Mouse (Mus musculus) intestine, embryonic 14.5 days (tissue): ENCODE measurements around the gene Nfkbiz. TPM values are rescaled to one million over a fixed set of nuclear protein-coding genes. Genes with fewer than 3 reads are reported as not detected.

Experiments used
- ATAC-seq: fragments of 200-750 bp; cut with Nextera tagmentation; replicated peaks from 2 replicates; pipeline ENCODE4 v1.8.0; 2017; ENCODE audit warnings: low read depth, moderate number of reproducible peaks, moderate TSS enrichment, moderate library complexity; ENCODE audit not compliant: low FRiP score, low TSS enrichment
- DNase-seq: peaks from one replicate; pipeline ENCODE4 v3.0.0-alpha.2; 2018; ENCODE audit warnings: low spot score
- H3K27ac ChIP-seq: fragments of 300-500 bp; sonication (generic); 2 replicates; pipeline ENCODE4 v1.5.1; 2014; ENCODE audit warnings: low read depth, mild to moderate bottlenecking, control low read depth
- H3K27me3 ChIP-seq: fragments of 300-500 bp; sonication (generic); replicated peaks from 2 replicates; pipeline ENCODE4 v1.6.1; 2014; ENCODE audit warnings: low read length, control low read depth; ENCODE audit not compliant: control insufficient read depth, insufficient read depth
- H3K36me3 ChIP-seq: fragments of 300-500 bp; sonication (generic); 2 replicates; pipeline ENCODE4 v1.6.1; 2014; ENCODE audit warnings: low read length, control low read depth; ENCODE audit not compliant: control insufficient read depth, insufficient read depth
- H3K4me1 ChIP-seq: fragments of 300-500 bp; sonication (generic); replicated peaks from 2 replicates; pipeline ENCODE4 v1.6.1; 2014; ENCODE audit warnings: low read length, control low read depth, mixed read lengths; ENCODE audit not compliant: control insufficient read depth, insufficient read depth
- H3K4me2 ChIP-seq: fragments of 300-500 bp; sonication (generic); 2 replicates; pipeline ENCODE4 v1.6.1; 2014; ENCODE audit warnings: low read length
- H3K4me3 ChIP-seq: fragments of 300-500 bp; sonication (generic); 2 replicates; pipeline ENCODE4 v1.5.1; 2014; ENCODE audit warnings: low read depth, low read length, control low read depth, mixed read lengths
- H3K9ac ChIP-seq: fragments of 300-500 bp; sonication (generic); 2 replicates; pipeline ENCODE4 v1.6.1; 2014; ENCODE audit warnings: mild to moderate bottlenecking, low read length
- H3K9me3 ChIP-seq: fragments of 300-500 bp; sonication (generic); 2 replicates; pipeline ENCODE4 v1.6.1; 2016; ENCODE audit warnings: low read length, control low read depth; ENCODE audit not compliant: control insufficient read depth
- WGBS: fragments of 180-500 bp; shearing (Covaris S2); extraction: QIAGEN DNeasy Blood & Tissue Kit; methylation state at CpG from one replicate; pipeline ENCODE4 v1.1.7; 2014; 5-methylcytosine and 5-hydroxymethylcytosine counted together
- polyA plus RNA-seq: library from polyadenylated mRNA; unstranded; fragments of >200 nt; fragmentation: Nextera tagmentation; extraction: Ambion mirVana; gene quantifications from 2 replicates; pipeline ENCODE4 v1.2.1, GENCODE M21; 2014

Gene Nfkbiz
- polyA plus RNA-seq, 1 experiment from 2014 or later = 10.8 TPM

GRCm38 (mm10) chr16:55782911-55783310, 55.8 kb downstream of the Nfkbiz start:
- Histone ChIP-seq H3K27ac (no peak overlapping the region), H3K4me1 (0 out of 2 replicates have a peak, but pooled peaks cover 5% of the 10 kb centered on the region), H3K36me3 (no peaks in the 10 kb centered on the region), H3K4me2 (no peak overlapping the region), H3K27me3 (no peaks in the 10 kb centered on the region), H3K9me3 (no peaks in the 10 kb centered on the region), H3K4me3 (no peak overlapping the region), H3K9ac (no peak overlapping the region)
- 86% methylated on average over 2 of the region's 2 CpGs for WGBS
- ATAC-seq = no peak
- DNase-seq = no peak

- 71% methylated on average over 5 of the region's 5 CpGs for WGBS
- no peak for DNase-seq
- H3K9me3 ChIP-seq = no peaks in the 10 kb centered on the region
- no peak overlapping the region for H3K4me2 ChIP-seq
- 0 out of 2 replicates have a peak, but pooled peaks cover 5% of the 10 kb centered on the region for H3K4me1 ChIP-seq
- H3K27me3 ChIP-seq = no peaks in the 10 kb centered on the region
- no peak overlapping the region for H3K9ac ChIP-seq
- no peak overlapping the region for H3K4me3 ChIP-seq
- H3K36me3 ChIP-seq = no peaks in the 10 kb centered on the region
- ATAC-seq = no peak
- H3K27ac ChIP-seq = no peak overlapping the region; the same call in 1 of the 2 replicates
These were observed 56.9 kb downstream of the Nfkbiz start for GRCm38 (mm10) chr16:55781809-55782208.

- 31% methylated on average over 5 of the region's 5 CpGs for WGBS
- no peaks in the 10 kb centered on the region for H3K9me3 ChIP-seq
- no peaks in the 10 kb centered on the region for H3K36me3 ChIP-seq
- H3K4me2 ChIP-seq = no peak overlapping the region
- DNase-seq (no peak), ATAC-seq (no peak)
- H3K27me3 ChIP-seq = no peaks in the 10 kb centered on the region
- 0 out of 2 replicates have a peak, but pooled peaks cover 5% of the 10 kb centered on the region for H3K4me1 ChIP-seq
- no peak overlapping the region; the same call in 1 of the 2 replicates for H3K27ac ChIP-seq
- H3K4me3 ChIP-seq = no peak overlapping the region
- H3K9ac ChIP-seq = no peak overlapping the region
These were observed 57.6 kb downstream of the Nfkbiz start for GRCm38 (mm10) chr16:55780958-55781558.

- Histone ChIP-seq H3K27me3 (no peaks in the 10 kb centered on the region), H3K36me3 (no peaks in the 10 kb centered on the region), H3K4me1 (0 out of 2 replicates have a peak, but pooled peaks cover 2% of the 10 kb centered on the region), H3K4me2 (no peak overlapping the region), H3K9ac (no peak overlapping the region), H3K4me3 (no peak overlapping the region), H3K27ac (no peak overlapping the region), H3K9me3 (no peaks in the 10 kb centered on the region)
- no peak for DNase-seq
- WGBS = 75% methylated on average over 11 of the region's 11 CpGs
- no peak for ATAC-seq
These were observed 62.4 kb downstream of the Nfkbiz start for GRCm38 (mm10) chr16:55776329-55776728.

- H3K27ac ChIP-seq = no peak overlapping the region
- H3K36me3 ChIP-seq = no peaks in the 10 kb centered on the region
- no peak overlapping the region for H3K4me3 ChIP-seq
- ATAC-seq = no peak
- H3K4me1 ChIP-seq = no peaks in the 10 kb centered on the region
- no peak overlapping the region for H3K4me2 ChIP-seq
- 66% methylated on average over 3 of the region's 3 CpGs for WGBS
- no peaks in the 10 kb centered on the region for H3K27me3 ChIP-seq
- H3K9ac ChIP-seq = no peak overlapping the region
- no peaks in the 10 kb centered on the region for H3K9me3 ChIP-seq
- no peak for DNase-seq
These were observed 68.5 kb downstream of the Nfkbiz start for GRCm38 (mm10) chr16:55770247-55770646.

Other genes starting within 250 kb of the Nfkbiz start
- 1.3 and 1.5 TPM in 2 replicates for gene Nxpe3, start 56.4 kb upstream of the Nfkbiz start, polyA plus RNA-seq
- 8.3 and 10.6 TPM in 2 replicates for gene Cep97, start 96.0 kb upstream of the Nfkbiz start, polyA plus RNA-seq
- 882 and 886 TPM in 2 replicates for gene Rpl24, start 127.4 kb upstream of the Nfkbiz start, polyA plus RNA-seq
- gene Zbtb11, start 135.0 kb upstream of the Nfkbiz start, polyA plus RNA-seq = 18.9 and 20.3 TPM in 2 replicates
- gene Pcnp, start 190.8 kb upstream of the Nfkbiz start, polyA plus RNA-seq = 195 and 219 TPM in 2 replicates
- 28.5 and 29.6 TPM in 2 replicates for gene Trmt10c, start 198.9 kb upstream of the Nfkbiz start, polyA plus RNA-seq
- 28.0 and 31.0 TPM in 2 replicates for gene Senp7, start 209.4 kb upstream of the Nfkbiz start, polyA plus RNA-seq